Mouse (Mus musculus) hindbrain, postnatal 0 days (tissue): ENCODE results near the gene Gmfb. TPM values are rescaled to one million over a fixed set of nuclear protein-coding genes. Genes with fewer than 3 reads are reported as not detected.

Experiments
- ATAC-seq: fragments of 200-750 bp; cut with Nextera tagmentation; 2 replicates; pipeline ENCODE4 v1.8.0; 2017; ENCODE audit warnings: mild to moderate bottlenecking, moderate TSS enrichment, moderate library complexity
- DNase-seq: peaks from one replicate; pipeline ENCODE4 v3.0.0-alpha.2; 2015; ENCODE audit warnings: low spot score
- H3K27ac ChIP-seq: fragments of 300-500 bp; sonication (generic); 2 replicates; pipeline ENCODE4 v1.5.1; 2014; ENCODE audit warnings: mild to moderate bottlenecking
- H3K27me3 ChIP-seq: fragments of 300-500 bp; sonication (generic); 2 replicates; pipeline ENCODE4 v1.6.1; 2014; ENCODE audit warnings: low read length, mixed read lengths; ENCODE audit not compliant: insufficient read depth
- H3K36me3 ChIP-seq: fragments of 300-500 bp; sonication (generic); 2 replicates; pipeline ENCODE4 v1.6.1; 2014; ENCODE audit warnings: low read length, mixed read lengths; ENCODE audit not compliant: insufficient read depth
- H3K4me1 ChIP-seq: fragments of 300-500 bp; sonication (generic); 2 replicates; pipeline ENCODE4 v1.6.1; 2014; ENCODE audit warnings: antibody characterized with exemption, low read length, mixed read lengths; ENCODE audit not compliant: insufficient read depth
- H3K4me2 ChIP-seq: fragments of 300-500 bp; sonication (generic); 2 replicates; pipeline ENCODE4 v1.6.1; 2014; ENCODE audit warnings: low read depth, mild to moderate bottlenecking, low read length, moderate library complexity, mixed read lengths
- H3K4me3 ChIP-seq: fragments of 300-500 bp; sonication (generic); 2 replicates; pipeline ENCODE4 v1.5.1; 2014; ENCODE audit warnings: low read length
- H3K9ac ChIP-seq: fragments of 300-500 bp; sonication (generic); replicated peaks from 2 replicates; pipeline ENCODE4 v1.6.1; 2014; ENCODE audit warnings: mild to moderate bottlenecking, low read length, moderate library complexity, mixed read lengths
- H3K9me3 ChIP-seq: fragments of 300-500 bp; sonication (generic); 2 replicates; pipeline ENCODE4 v1.6.1; 2016; ENCODE audit warnings: low read length, mixed read lengths
- CTCF ChIP-seq: IDR thresholded peaks from 2 replicates; pipeline ENCODE4 v1.5.1; 2016; ENCODE audit warnings: antibody characterized with exemption, control low read depth, low read depth
- WGBS: fragments of 180-500 bp; shearing (Covaris S2); extraction: QIAGEN DNeasy Blood & Tissue Kit; methylation state at CpG from one replicate; pipeline ENCODE4 v1.1.7; 2014; 5-methylcytosine and 5-hydroxymethylcytosine counted together
- polyA plus RNA-seq: library from polyadenylated mRNA; unstranded; fragments of >200 nt; fragmentation: Nextera tagmentation; extraction: Ambion mirVana; gene quantifications from 2 replicates; pipeline ENCODE4 v1.2.1, GENCODE M21; 2015
- total RNA-seq: library from RNA; depleted of rRNA; stranded (reverse); fragments of >200 nt; gene quantifications from 2 replicates; pipeline ENCODE4 v1.2.3, GENCODE M21; 2014

The Gmfb gene
- total and polyA plus RNA-seq, 2 experiments from 2014 or later, result 117 to 121 TPM

DNA sequence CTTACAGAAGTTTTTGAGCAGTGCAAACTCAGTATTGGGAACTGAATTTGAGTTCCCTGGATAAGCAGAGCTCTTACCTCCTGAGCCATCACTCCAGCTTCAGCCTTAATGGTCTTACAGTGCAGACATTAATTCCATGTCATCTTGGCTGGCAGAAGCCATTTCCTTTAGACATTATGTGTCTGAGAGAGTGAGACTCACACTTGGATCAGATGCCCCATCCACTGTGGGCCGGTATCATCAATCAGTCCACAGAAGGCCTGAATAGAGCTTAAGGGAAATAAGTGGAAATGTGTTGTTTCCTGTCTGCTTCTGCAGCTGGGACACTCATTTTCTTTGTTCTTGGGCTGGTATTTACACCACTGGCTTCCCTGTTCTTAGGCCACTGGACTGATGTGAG lies 18.3 kb downstream of the Gmfb start:
- no peak for TF ChIP-seq CTCF
- H3K9ac ChIP-seq, result no peak overlapping the region
- H3K4me1 ChIP-seq, result no peaks in the 10 kb centered on the region
- DNase-seq (no peak), ATAC-seq (no peak)
- H3K36me3 ChIP-seq, result peaks cover 5% of the 10 kb centered on the region; the same call in 1 of the 2 replicates
- H3K27me3 ChIP-seq, result no peaks in the 10 kb centered on the region
- no peaks in the 10 kb centered on the region for H3K9me3 ChIP-seq
- H3K4me3 ChIP-seq, result no peak overlapping the region
- 87% methylated on average over 1 of the region's 1 CpGs for WGBS
- no peak overlapping the region for H3K27ac ChIP-seq
- H3K4me2 ChIP-seq, result no peak overlapping the region

DNA sequence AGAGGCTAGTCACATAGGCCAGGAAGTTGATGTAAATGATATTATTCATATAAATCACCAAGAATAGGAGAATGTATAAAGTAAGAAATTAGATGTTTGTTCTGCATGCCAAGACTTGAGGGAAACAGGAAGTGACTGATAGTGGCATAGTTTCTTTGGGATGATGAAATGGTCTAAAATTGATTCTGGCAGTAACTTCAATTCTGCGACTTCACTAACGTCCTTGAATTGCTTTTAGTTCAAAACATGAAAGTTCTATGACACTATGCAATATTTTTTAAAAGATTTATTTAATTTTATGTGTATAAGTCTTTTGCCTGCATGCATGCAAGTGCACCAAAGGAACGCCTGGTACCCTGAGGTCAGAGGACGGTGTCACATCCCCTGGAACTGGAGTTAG lies 18.8 kb downstream of the Gmfb start:
- Histone ChIP-seq H3K36me3 (peaks cover 5% of the 10 kb centered on the region; the same call in 1 of the 2 replicates), H3K27me3 (no peaks in the 10 kb centered on the region), H3K4me2 (no peak overlapping the region), H3K9ac (no peak overlapping the region), H3K9me3 (no peaks in the 10 kb centered on the region), H3K27ac (no peak overlapping the region), H3K4me3 (no peak overlapping the region), H3K4me1 (no peaks in the 10 kb centered on the region)
- 92% methylated on average over 4 of the region's 4 CpGs for WGBS
- TF ChIP-seq CTCF, result no peak
- ATAC-seq (no peak), DNase-seq (no peak)

DNA sequence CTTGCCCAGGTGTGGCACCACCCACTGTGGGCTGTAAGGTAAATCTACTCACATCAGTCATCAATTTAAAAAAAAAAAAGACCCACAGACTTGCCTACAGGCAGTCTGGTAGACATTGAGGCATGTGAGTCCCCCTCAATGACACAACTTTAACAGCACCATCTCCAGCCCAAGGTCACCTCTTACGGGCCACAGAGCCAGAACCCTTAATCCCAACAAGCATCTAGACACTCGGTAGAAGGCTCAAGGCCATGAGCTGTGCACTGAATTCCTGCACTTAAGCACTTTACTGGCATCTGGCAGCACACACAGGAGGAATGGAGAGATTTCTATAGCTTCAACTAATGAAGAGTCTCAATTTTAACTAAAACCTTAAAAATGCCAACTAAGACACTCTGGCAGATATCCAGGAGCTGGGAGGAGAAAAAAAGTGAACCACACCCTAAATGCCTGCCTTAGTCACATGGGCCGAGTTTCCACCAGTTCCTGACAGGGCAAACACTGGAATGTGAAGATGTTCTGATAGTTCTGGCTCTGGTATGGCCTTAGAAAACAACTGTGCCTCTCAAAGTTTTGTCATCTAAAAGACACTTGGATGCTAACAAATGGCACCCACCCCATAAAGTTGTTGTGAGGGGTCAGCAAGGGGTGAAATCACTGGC lies 21.2 kb downstream of the Gmfb start:
- Histone ChIP-seq H3K9me3 (no peaks in the 10 kb centered on the region), H3K36me3 (no peaks in the 10 kb centered on the region; the same call in 1 of the 2 replicates), H3K4me1 (no peaks in the 10 kb centered on the region), H3K9ac (no peak overlapping the region), H3K4me3 (no peak overlapping the region), H3K27me3 (no peaks in the 10 kb centered on the region), H3K27ac (no peak overlapping the region), H3K4me2 (no peak overlapping the region)
- ATAC-seq (no peak), DNase-seq (no peak)
- no peak for TF ChIP-seq CTCF
- 87% methylated on average over 3 of the region's 3 CpGs for WGBS

DNA sequence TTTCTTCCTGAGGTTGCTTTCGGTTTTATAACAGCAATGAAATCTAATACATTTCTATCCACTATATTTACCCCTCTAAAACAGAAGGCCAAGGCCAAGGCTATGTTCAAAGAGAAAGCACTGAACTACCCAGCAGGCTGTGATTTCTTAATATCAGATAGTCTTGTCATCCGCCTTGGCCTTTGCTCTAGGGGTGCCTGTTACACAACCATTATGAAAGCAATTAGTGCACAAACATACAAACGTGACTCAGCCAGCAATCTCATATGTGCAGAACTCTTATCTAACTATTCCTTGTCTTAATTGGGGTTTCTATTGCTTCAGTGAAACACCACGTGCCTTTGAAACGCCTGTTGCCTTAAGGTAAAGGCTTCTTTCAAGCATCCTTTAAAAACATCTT lies 27.9 kb downstream of the Gmfb start:
- no peak overlapping the region for H3K27ac ChIP-seq
- H3K4me2 ChIP-seq, result no peak overlapping the region
- H3K4me3 ChIP-seq, result no peak overlapping the region
- H3K27me3 ChIP-seq, result no peaks in the 10 kb centered on the region
- H3K4me1 ChIP-seq, result no peaks in the 10 kb centered on the region
- H3K9ac ChIP-seq, result no peak overlapping the region
- no peak for DNase-seq
- no peaks in the 10 kb centered on the region for H3K9me3 ChIP-seq
- H3K36me3 ChIP-seq, result no peaks in the 10 kb centered on the region
- TF ChIP-seq CTCF, result no peak
- no peak for ATAC-seq
- WGBS, result 87% methylated on average over 5 of the region's 5 CpGs

DNA sequence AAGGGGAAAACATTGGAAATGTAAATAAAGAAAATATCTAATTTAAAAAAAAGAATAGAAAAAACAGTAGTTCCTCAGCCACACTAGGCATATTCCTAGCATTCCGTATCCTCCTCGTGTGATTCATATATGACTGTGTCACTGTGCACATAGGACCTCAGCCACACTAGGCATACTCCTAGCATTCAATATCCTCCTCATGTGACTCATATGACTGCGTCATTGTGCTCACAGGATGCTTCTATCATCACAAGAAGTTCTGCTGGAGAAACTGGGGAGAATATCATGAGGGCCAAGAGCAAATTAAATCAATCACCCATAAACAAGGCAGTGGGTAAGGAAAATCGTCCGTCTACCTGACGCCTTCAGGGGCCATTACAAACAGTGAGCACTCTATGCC lies 31.3 kb downstream of the Gmfb start:
- Histone ChIP-seq H3K27ac (no peak overlapping the region), H3K4me2 (no peak overlapping the region), H3K9me3 (no peaks in the 10 kb centered on the region), H3K36me3 (no peaks in the 10 kb centered on the region), H3K9ac (no peak overlapping the region), H3K4me1 (peaks cover 7% of the 10 kb centered on the region), H3K27me3 (no peaks in the 10 kb centered on the region), H3K4me3 (no peak overlapping the region)
- no peak for ATAC-seq
- no peak for TF ChIP-seq CTCF
- 92% methylated on average over 6 of the region's 6 CpGs for WGBS
- no peak for DNase-seq

DNA sequence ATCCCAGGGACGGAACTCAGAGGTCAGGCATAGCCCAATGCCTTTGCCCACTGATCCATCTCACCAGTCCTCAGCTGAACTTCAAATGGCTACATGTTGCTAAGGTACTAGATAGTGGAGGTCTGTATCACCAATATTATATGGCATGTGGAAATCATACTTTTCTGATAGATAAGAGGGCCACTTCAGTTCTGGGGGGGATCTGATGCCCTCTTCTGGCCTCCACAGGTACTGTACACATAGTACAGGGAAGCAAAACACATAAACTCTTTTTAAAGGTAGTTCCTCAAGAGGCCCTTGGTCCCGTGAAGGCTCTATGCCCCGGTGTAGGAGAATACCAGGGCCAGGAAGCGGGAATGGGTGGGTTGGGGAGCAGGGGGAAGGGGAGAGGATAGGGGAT lies 31.7 kb downstream of the Gmfb start:
- Histone ChIP-seq H3K36me3 (no peaks in the 10 kb centered on the region), H3K9me3 (no peaks in the 10 kb centered on the region), H3K9ac (no peak overlapping the region), H3K4me2 (no peak overlapping the region), H3K27me3 (no peaks in the 10 kb centered on the region), H3K27ac (no peak overlapping the region), H3K4me1 (peaks cover 7% of the 10 kb centered on the region), H3K4me3 (no peak overlapping the region)
- ATAC-seq (no peak), DNase-seq (no peak)
- peak; percentile 52 for TF ChIP-seq CTCF
- WGBS, result 69% methylated on average over 4 of the region's 4 CpGs

DNA sequence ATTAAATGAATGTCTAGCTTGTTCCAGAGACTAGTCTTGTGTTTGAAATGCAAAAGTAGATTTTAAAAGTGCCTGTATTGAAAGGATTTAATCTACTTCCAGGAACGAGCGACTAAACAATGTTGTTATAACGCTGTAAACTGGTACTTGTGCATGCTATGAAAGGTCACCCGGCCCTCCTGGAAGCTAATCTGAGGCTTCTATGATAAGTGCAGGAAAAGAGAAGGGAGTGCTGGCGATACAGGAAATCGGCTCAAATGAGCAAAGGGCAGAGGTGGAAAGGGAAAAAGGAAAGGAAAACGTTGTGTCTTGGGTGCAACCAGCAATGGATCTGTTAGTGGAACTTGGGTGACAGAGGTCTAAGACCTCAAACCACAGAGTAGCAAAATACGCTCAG lies 33.5 kb downstream of the Gmfb start:
- 27% methylated on average over 8 of the region's 8 CpGs for WGBS
- no peak for TF ChIP-seq CTCF
- H3K9me3 ChIP-seq, result no peaks in the 10 kb centered on the region
- no peak for ATAC-seq
- peak overlapping the region; percentile 99; the same call in 1 of the 2 replicates for H3K27ac ChIP-seq
- H3K36me3 ChIP-seq, result no peaks in the 10 kb centered on the region
- H3K27me3 ChIP-seq, result no peaks in the 10 kb centered on the region
- peaks cover 7% of the 10 kb centered on the region for H3K4me1 ChIP-seq
- H3K9ac ChIP-seq, result peak overlapping the region; percentile 19; the same call in 1 of the 2 replicates
- no peak for DNase-seq
- H3K4me2 ChIP-seq, result peak overlapping the region; percentile 75
- H3K4me3 ChIP-seq, result peak overlapping the region; percentile 92
